ENCODE assay signal across 16 mouse cellular contexts in the genomic region with DNA sequence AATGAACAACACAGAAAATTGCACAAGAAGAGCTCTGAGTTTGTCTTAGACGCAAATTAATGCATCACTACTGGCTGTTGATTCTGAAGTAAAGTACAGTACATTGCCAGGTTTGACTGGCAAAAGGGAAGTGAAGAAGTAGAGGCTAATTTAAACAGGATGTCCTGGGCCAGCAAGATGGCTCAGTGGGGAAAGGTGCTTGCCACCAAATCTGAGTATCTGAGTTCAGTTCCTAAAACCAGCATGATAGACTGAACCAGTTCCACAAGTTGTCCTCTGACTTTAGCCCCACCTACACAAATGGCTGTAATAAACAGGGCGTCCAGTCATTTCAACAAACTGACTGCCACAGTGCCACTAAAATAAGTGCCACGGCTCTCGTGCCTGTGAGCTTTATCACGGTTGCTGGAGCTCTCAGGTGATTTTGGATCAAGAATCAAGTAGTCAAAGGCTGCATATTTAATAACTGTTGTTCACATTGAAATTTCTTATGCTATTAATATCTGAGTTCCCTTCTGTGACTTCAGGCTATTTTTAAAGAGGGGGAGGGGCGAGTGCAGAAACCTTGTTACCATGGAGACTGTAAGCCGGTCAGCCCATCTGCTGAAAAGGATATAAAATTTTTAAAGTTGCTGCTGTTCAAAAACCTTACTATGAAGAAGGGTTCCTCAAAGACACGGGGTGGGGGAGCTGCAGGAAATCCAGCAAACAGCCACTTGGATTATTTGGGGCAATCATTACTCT. TPM values are rescaled to one million over a fixed set of nuclear protein-coding genes. Genes with fewer than 3 reads are reported as not detected.
DNase-seq lines count a peak whose midpoint lies in the region; ATAC-seq and TF ChIP-seq lines count a peak whose summit lies in the region.
"Had no signal": no experiment of that assay in that cellular context is flagged by ENCODE, and none has a peak within 500 bp of the region (broad histone marks: within the 10 kb centered on the region; RNA-seq: fewer than 3 reads in every experiment).

No protein-coding gene starts in this region.

- peak; percentile 30 for DNase-seq in forebrain, postnatal 0 days
- DNase-seq in layer of hippocampus, adult 2 months (ENCODE audit: low spot score in 2 of 2), result no peak
- no peak for DNase-seq in layer of hippocampus, postnatal 14 days (ENCODE audit: low spot score in 2 of 2)
- peak; percentile 62 for DNase-seq in brain, adult 2 months (ENCODE audit: low read depth, low spot score)
- peak; percentile 22 to 58 for DNase-seq in heart, postnatal 10 days
- no peak for DNase-seq in spleen, postnatal 4 days (ENCODE audit: low spot score in 2 of 2)
- DNase-seq: adrenal gland, adult 8-10 months; cerebellum, postnatal 36 days; kidney, adult 18-20 months; kidney, postnatal 25 days; lung, adult 2 months had no signal

- no peaks in the 10 kb centered on the region for H3K27me3 ChIP-seq in forebrain, postnatal 0 days (ENCODE audit: insufficient read depth, low read length)
- H3K27me3 ChIP-seq in forebrain, embryonic 13.5 days, result no peaks in the 10 kb centered on the region
- H3K27me3 ChIP-seq: hindbrain, embryonic 15.5 days had no signal

- H3K4me1 ChIP-seq in forebrain, postnatal 0 days (ENCODE audit: insufficient read depth), result 0 out of 2 replicates have a peak, but pooled peaks cover 3% of the 10 kb centered on the region
- H3K4me1 ChIP-seq in forebrain, embryonic 13.5 days, result no peaks in the 10 kb centered on the region
- H3K4me1 ChIP-seq: hindbrain, embryonic 15.5 days had no signal

- H3K4me2 ChIP-seq in forebrain, postnatal 0 days (ENCODE audit: low read depth), result no peak overlapping the region
- no peak overlapping the region for H3K4me2 ChIP-seq in forebrain, embryonic 13.5 days
- H3K4me2 ChIP-seq: hindbrain, embryonic 15.5 days had no signal

- TF ChIP-seq CTCF in forebrain, postnatal 0 days (IDR thresholded peaks at IDR 0.05; ENCODE audit: low read depth), result no peak
- no peak for TF ChIP-seq CTCF in layer of hippocampus, adult 2 months (conservative IDR thresholded peaks at IDR 0.05)

- H3K9me3 ChIP-seq in forebrain, postnatal 0 days (ENCODE audit: low read length), result no peaks in the 10 kb centered on the region
- no peaks in the 10 kb centered on the region for H3K9me3 ChIP-seq in forebrain, embryonic 13.5 days (replicated peaks)
- H3K9me3 ChIP-seq: hindbrain, embryonic 15.5 days had no signal

- peak overlapping the region; percentile 37; the same call in 1 of the 2 replicates for H3K27ac ChIP-seq in forebrain, postnatal 0 days (ENCODE audit: low read depth, low read length)
- H3K27ac ChIP-seq in forebrain, embryonic 13.5 days, result no peak overlapping the region
- H3K27ac ChIP-seq in layer of hippocampus, adult 2 months, result peak overlapping the region; percentile 23; the same call in 1 of the 2 replicates
- H3K27ac ChIP-seq: hindbrain, embryonic 15.5 days had no signal

- ATAC-seq in forebrain, postnatal 0 days, result peak; percentile 54; the same call in 1 of the 2 replicates
- no peak for ATAC-seq in forebrain, embryonic 13.5 days

- intact Hi-C loops in heart, postnatal 10 days (cut with DNase I), result no loop called here

- no peaks in the 10 kb centered on the region for H3K36me3 ChIP-seq in forebrain, postnatal 0 days (ENCODE audit: insufficient read depth)
- no peaks in the 10 kb centered on the region for H3K36me3 ChIP-seq in forebrain, embryonic 13.5 days (ENCODE audit: poor library complexity, severe bottlenecking)
- H3K36me3 ChIP-seq: hindbrain, embryonic 15.5 days had no signal

- WGBS in forebrain, postnatal 0 days, result 56% methylated on average over 8 of the region's 8 CpGs
- WGBS in forebrain, embryonic 13.5 days, result 76% methylated on average over 8 of the region's 8 CpGs

- H3K9ac ChIP-seq in forebrain, postnatal 0 days, result no peak overlapping the region
- no peak overlapping the region for H3K9ac ChIP-seq in forebrain, embryonic 13.5 days
- H3K9ac ChIP-seq: hindbrain, embryonic 15.5 days had no signal

- no peak overlapping the region for H3K4me3 ChIP-seq in forebrain, postnatal 0 days (ENCODE audit: low read depth, low read length)
- no peak overlapping the region for H3K4me3 ChIP-seq in forebrain, embryonic 13.5 days
- no peak overlapping the region for H3K4me3 ChIP-seq in layer of hippocampus, adult 2 months
- H3K4me3 ChIP-seq: hindbrain, embryonic 15.5 days had no signal

RNA-seq across cellular contexts. Expression of a gene that starts 29.2 kb away (rescaled TPM):
- total RNA-seq in forebrain, postnatal 0 days (2014; rRNA removed), result 13.3 and 13.8 TPM in 2 replicates
- polyA plus RNA-seq in forebrain, postnatal 0 days (2015; fragmentation: Nextera tagmentation; extraction: Ambion mirVana), result 9.2 and 13.7 TPM in 2 replicates
- 6.6 TPM in 2 replicates for polyA plus RNA-seq in forebrain, embryonic 13.5 days (2015; fragmentation: Nextera tagmentation; extraction: Ambion mirVana)
- total RNA-seq in layer of hippocampus, adult 2 months (2021), result 10 to 100 TPM; 69.7 to 81.2 TPM
- total RNA-seq in layer of hippocampus, postnatal 14 days (2021), result 10 to 100 TPM; 61.0 to 72.8 TPM
- under 1 TPM; 0.74 to 0.96 TPM for total RNA-seq in heart, postnatal 10 days (2021)
- total RNA-seq: granulocyte monocyte progenitor cell, adult 5-6 weeks; liver, adult 2 months; MEL had no signal

Comparison
In these comparisons a context has a peak if more than half of its experiments do, and no peak if none do; other contexts are left out.
1. DNase-seq: peak in forebrain, postnatal 0 days (single experiment), brain, adult 2 months (single experiment) and heart, postnatal 10 days (2 of 2); none in layer of hippocampus, adult 2 months (0 of 2), layer of hippocampus, postnatal 14 days (0 of 2) and spleen, postnatal 4 days (0 of 2).